In the genomic region with DNA sequence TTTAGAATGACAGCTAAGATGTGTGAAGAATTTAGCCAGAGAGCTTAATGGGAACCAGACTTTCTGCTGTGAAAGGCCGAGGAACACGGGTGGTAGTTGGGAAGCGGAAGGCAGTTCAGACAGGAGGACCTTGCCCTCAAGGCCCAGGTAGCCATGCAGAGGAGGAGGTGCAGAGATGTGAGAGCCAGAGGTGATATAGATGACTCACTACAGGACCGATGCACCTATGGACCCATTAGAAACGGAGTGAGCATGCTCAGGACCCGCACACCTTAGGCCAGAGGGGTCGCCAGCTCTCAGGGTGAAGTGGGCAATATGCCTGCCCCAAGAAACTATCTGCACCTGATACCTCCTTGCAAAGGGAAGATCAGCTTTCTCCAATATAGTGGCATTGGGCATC, we compare ENCODE assay signal across 15 mouse cellular contexts. TPM values are rescaled to one million over a fixed set of nuclear protein-coding genes. Genes with fewer than 3 reads are reported as not detected.
"Had no signal": no experiment of that assay in that cellular context is flagged by ENCODE, and none has a peak within 500 bp of the region (broad histone marks: within the 10 kb centered on the region; RNA-seq: fewer than 3 reads in every experiment).

No protein-coding gene starts in this region.

- H3K4me2 ChIP-seq: limb, embryonic 15.5 days; liver, embryonic 13.5 days; neural tube, embryonic 15.5 days had no signal

- H3K27ac ChIP-seq: layer of hippocampus, adult 2 months; limb, embryonic 15.5 days; liver, embryonic 13.5 days; midbrain, embryonic 10.5 days; neural tube, embryonic 15.5 days had no signal

- H3K9me3 ChIP-seq: limb, embryonic 15.5 days; liver, embryonic 13.5 days; midbrain, embryonic 10.5 days; neural tube, embryonic 15.5 days had no signal

- H3K4me3 ChIP-seq: layer of hippocampus, adult 2 months; limb, embryonic 15.5 days; liver, embryonic 13.5 days; midbrain, embryonic 10.5 days; myocyte; neural tube, embryonic 15.5 days had no signal

- H3K36me3 ChIP-seq: limb, embryonic 15.5 days; liver, embryonic 13.5 days; midbrain, embryonic 10.5 days; neural tube, embryonic 15.5 days had no signal

- ATAC-seq: inflammation-experienced regulatory T-cells, adult 6 months had no signal

- H3K9ac ChIP-seq: limb, embryonic 15.5 days; liver, embryonic 13.5 days; neural tube, embryonic 15.5 days had no signal

- DNase-seq: kidney, adult 8-10 months; kidney, postnatal 4 days; left cerebral cortex, postnatal 4 days; liver, embryonic 13.5 days; lung, adult 18-20 months; lung, postnatal 4 days; midbrain, embryonic 14.5 days; right cerebral cortex, adult 18-20 months; right cerebral cortex, postnatal 25 days had no signal

RNA-seq across cellular contexts. Expression of a gene that starts 3.6 kb away (rescaled TPM):
- polyA plus RNA-seq: inflammation-experienced regulatory T-cells, adult 6 months; myocyte had no signal
